Mouse (Mus musculus) ES-Bruce4 (cell line): Measurements from ENCODE around the gene Erp44.

Experiments used
- CTCF ChIP-seq: IDR thresholded peaks from one replicate; pipeline ENCODE4 v1.8.1; 2011; ENCODE audit warnings: low read depth, low read length
- POLR2A ChIP-seq: IDR thresholded peaks from one replicate; pipeline ENCODE4 v1.8.1; 2011; ENCODE audit warnings: low read length; ENCODE audit not compliant: insufficient read depth

- TF ChIP-seq CTCF (no peak), POLR2A (no peak)
These were observed 35.5 kb upstream of the Erp44 start for GRCm38 (mm10) chr4:48314814-48315213.
